Mouse (Mus musculus) MEL (cell line): ENCODE results near the gene Rprd1b. TPM values are rescaled to one million over a fixed set of nuclear protein-coding genes. Genes with fewer than 3 reads are reported as not detected.

Experiments used
- DNase-seq: peaks from one replicate; pipeline ENCODE4 v3.0.0; 2011; ENCODE audit warnings: low read depth, low spot score
- H3K27ac ChIP-seq: 2 replicates; pipeline ENCODE4 v1.5.1; 2012; ENCODE audit warnings: low read depth, mild to moderate bottlenecking, control low read depth, low read length, moderate library complexity; ENCODE audit not compliant: control insufficient read depth
- H3K27me3 ChIP-seq, 2 experiments: fragments of 150-350 bp in 1 of 2; sonication (generic) in 1 of 2; 2 replicates each; pipeline ENCODE4 v1.6.1; 2012; ENCODE audit warnings: low read length in 2 of 2, mild to moderate bottlenecking in 2 of 2, improper control_type of control experiment in 1 of 2, moderate library complexity in 1 of 2; ENCODE audit not compliant: insufficient read depth in 2 of 2, control insufficient read depth in 1 of 2
- H3K36me3 ChIP-seq, 2 experiments: 2 replicates each; pipeline ENCODE4 v1.6.1; 2012 to 2014; ENCODE audit warnings: low read length in 2 of 2, improper control_type of control experiment in 1 of 2, inconsistent platforms in 1 of 2, mild to moderate bottlenecking in 1 of 2; ENCODE audit not compliant: insufficient read depth in 2 of 2, control insufficient read depth in 1 of 2
- H3K4me1 ChIP-seq, 2 experiments: fragments of 150-350 bp in 1 of 2; sonication (generic) in 1 of 2; 2 replicates each; pipeline ENCODE4 v1.6.1; 2012; ENCODE audit warnings: low read length in 2 of 2, improper control_type of control experiment in 1 of 2, mild to moderate bottlenecking in 1 of 2; ENCODE audit not compliant: insufficient read depth in 2 of 2, control insufficient read depth in 1 of 2
- H3K4me3 ChIP-seq, 2 experiments: fragments of 150-350 bp in 1 of 2; sonication (generic) in 1 of 2; 2 replicates each; pipeline ENCODE4 v1.5.1; 2012; ENCODE audit warnings: low read depth in 2 of 2, low read length in 2 of 2, mild to moderate bottlenecking in 2 of 2, moderate library complexity in 2 of 2, control low read depth in 1 of 2, improper control_type of control experiment in 1 of 2; ENCODE audit not compliant: control insufficient read depth in 1 of 2, insufficient read depth in 1 of 2
- H3K79me2 ChIP-seq: 2 replicates; pipeline ENCODE4 v1.6.1; 2012; ENCODE audit warnings: mild to moderate bottlenecking, low read length, moderate library complexity; ENCODE audit not compliant: control insufficient read depth, poor library complexity, insufficient read depth
- H3K9ac ChIP-seq: 2 replicates; pipeline ENCODE4 v1.6.1; 2012; ENCODE audit warnings: low read depth, mild to moderate bottlenecking, control low read depth, low read length, moderate library complexity; ENCODE audit not compliant: control insufficient read depth, poor library complexity, severe bottlenecking
- H3K9me3 ChIP-seq: fragments of 150-350 bp; sonication (generic); replicated peaks from 2 replicates; pipeline ENCODE4 v1.6.1; 2012; ENCODE audit warnings: mild to moderate bottlenecking, low read length, improper control_type of control experiment, moderate library complexity; ENCODE audit not compliant: insufficient read depth
- BHLHE40 ChIP-seq: IDR thresholded peaks from 2 replicates; pipeline ENCODE4 v1.6.1; 2012; ENCODE audit warnings: low read depth, mild to moderate bottlenecking, inconsistent platforms, low read length, improper control_type of control experiment, borderline replicate concordance
- CHD1 ChIP-seq: IDR thresholded peaks from 2 replicates; pipeline ENCODE4 v1.6.1; 2012; ENCODE audit warnings: low read depth, mild to moderate bottlenecking, inconsistent platforms, low read length, improper control_type of control experiment
- CHD2 ChIP-seq: IDR thresholded peaks from 2 replicates; pipeline ENCODE4 v1.6.1; 2011; ENCODE audit warnings: low read length, improper control_type of control experiment
- CTCF ChIP-seq, 3 experiments: IDR thresholded peaks in 2 of 3; conservative IDR thresholded peaks in 1 of 3; 2 replicates each; pipeline ENCODE4 v1.5.1; 2011 to 2012; ENCODE audit warnings: low read length in 3 of 3, low read depth in 2 of 3, mild to moderate bottlenecking in 2 of 3, improper control_type of control experiment in 1 of 3, inconsistent platforms in 1 of 3, mixed read lengths in 1 of 3, moderate library complexity in 1 of 3; ENCODE audit not compliant: control insufficient read depth in 1 of 3, insufficient read depth in 1 of 3, poor library complexity in 1 of 3, severe bottlenecking in 1 of 3
- ELF1 ChIP-seq: IDR thresholded peaks from 2 replicates; pipeline ENCODE4 v1.6.1; 2014; ENCODE audit warnings: low read depth, mild to moderate bottlenecking, inconsistent platforms, low read length, improper control_type of control experiment, moderate library complexity
- GABPA ChIP-seq: IDR thresholded peaks from 2 replicates; pipeline ENCODE4 v1.6.1; 2012; ENCODE audit warnings: low read depth, mild to moderate bottlenecking, inconsistent platforms, low read length, improper control_type of control experiment, moderate library complexity
- GATA1 ChIP-seq: IDR thresholded peaks from 2 replicates; pipeline ENCODE4 v1.6.1; 2011; ENCODE audit warnings: low read depth, low read length, improper control_type of control experiment
- HCFC1 ChIP-seq: IDR thresholded peaks from 2 replicates; pipeline ENCODE4 v1.6.1; 2012; ENCODE audit warnings: low read depth, mild to moderate bottlenecking, inconsistent platforms, low read length, improper control_type of control experiment, moderate library complexity
- MAX ChIP-seq: IDR thresholded peaks from 2 replicates; pipeline ENCODE4 v1.6.1; 2011; ENCODE audit warnings: low read length, improper control_type of control experiment
- MEF2A ChIP-seq: IDR thresholded peaks from 2 replicates; pipeline ENCODE4 v1.6.1; 2014; ENCODE audit warnings: low read depth, mild to moderate bottlenecking, inconsistent platforms, low read length, improper control_type of control experiment; ENCODE audit not compliant: poor library complexity, insufficient replicate concordance, severe bottlenecking; ENCODE audit errors: extremely low read depth
- MXI1 ChIP-seq: IDR thresholded peaks from 2 replicates; pipeline ENCODE4 v1.6.1; 2011; ENCODE audit warnings: mild to moderate bottlenecking, low read depth, low read length, improper control_type of control experiment
- NELFE ChIP-seq: IDR thresholded peaks from 2 replicates; pipeline ENCODE4 v1.6.1; 2011; ENCODE audit warnings: low read depth, low read length, improper control_type of control experiment
- NRF1 ChIP-seq: IDR thresholded peaks from 2 replicates; pipeline ENCODE4 v1.6.1; 2014; ENCODE audit warnings: low read depth, mild to moderate bottlenecking, inconsistent platforms, low read length, improper control_type of control experiment, moderate library complexity; ENCODE audit not compliant: poor library complexity, insufficient read depth, severe bottlenecking
- POLR2AphosphoS2 ChIP-seq: IDR thresholded peaks from 2 replicates; pipeline ENCODE4 v1.6.1; 2011; ENCODE audit warnings: low read length, improper control_type of control experiment
- POLR2AphosphoS5 ChIP-seq: IDR thresholded peaks from 2 replicates; pipeline ENCODE4 v1.6.1; 2012; ENCODE audit warnings: low read depth, borderline replicate concordance, mild to moderate bottlenecking, inconsistent platforms, low read length, moderate library complexity, mixed read lengths
- SMC3 ChIP-seq: IDR thresholded peaks from 2 replicates; pipeline ENCODE4 v1.6.1; 2011; ENCODE audit warnings: low read depth, low read length, improper control_type of control experiment
- TAL1 ChIP-seq: IDR thresholded peaks from 2 replicates; pipeline ENCODE4 v1.6.1; 2012; ENCODE audit warnings: mild to moderate bottlenecking, inconsistent platforms, low read length, moderate library complexity, mixed read lengths
- TCF12 ChIP-seq: IDR thresholded peaks from 2 replicates; pipeline ENCODE4 v1.6.1; 2014; ENCODE audit warnings: low read depth, mild to moderate bottlenecking, inconsistent platforms, low read length, improper control_type of control experiment, moderate library complexity
- UBTF ChIP-seq: IDR thresholded peaks from 2 replicates; pipeline ENCODE4 v1.6.1; 2012; ENCODE audit warnings: low read depth, mild to moderate bottlenecking, inconsistent platforms, low read length, improper control_type of control experiment, moderate library complexity, borderline replicate concordance; ENCODE audit not compliant: insufficient read depth
- polyA plus RNA-seq, 2 experiments: library from polyadenylated mRNA; stranded (reverse) in 1 of 2; unstranded in 1 of 2; fragments of >175 nt in 1 of 2; fragments of >200 nt in 1 of 2; gene quantifications; 2 replicates each; pipeline versions ENCODE4 v1.2.1 to v1.2.4; 2012; ENCODE audit warnings: low replicate concordance in 2 of 2, low read depth in 1 of 2; ENCODE audit not compliant: insufficient read length in 2 of 2, insufficient read depth in 1 of 2, missing spikeins in 1 of 2
- total RNA-seq: library from RNA; depleted of rRNA; stranded (reverse); fragments of 300-350 nt; gene quantifications from 2 replicates; pipeline ENCODE4 v1.2.3, GENCODE M21; 2012

The Rprd1b gene
- total and polyA plus RNA-seq, 3 experiments, result 14.2 to 35.1 TPM; not detected in 1

GRCm38 (mm10) chr2:158161761-158162160, 133.5 kb downstream of the Rprd1b start:
- H3K27ac ChIP-seq, result no peak overlapping the region
- TF ChIP-seq POLR2AphosphoS5 (no peak), ELF1 (no peak), CHD1 (no peak), NRF1 (no peak), GATA1 (no peak), SMC3 (no peak), BHLHE40 (no peak), MAX (no peak), CTCF (IDR thresholded peaks at IDR 0.05 in 2 of 3, conservative IDR thresholded peaks at IDR 0.05 in 1 of 3; ENCODE audit: control insufficient read depth in 1 of 3, insufficient read depth in 1 of 3, low read depth in 2 of 3, low read length in 3 of 3, poor library complexity in 1 of 3, severe bottlenecking in 1 of 3) (no peak), POLR2AphosphoS2 (no peak), TCF12 (no peak), MXI1 (no peak), GABPA (no peak), CHD2 (no peak), MEF2A (no peak), NELFE (no peak)
- H3K9me3 ChIP-seq, result no peaks in the 10 kb centered on the region
- no peak for DNase-seq
- 0 out of 4 replicates have a peak, but pooled peaks cover 0 to under 1% of the 10 kb centered on the region in 2 experiments for H3K36me3 ChIP-seq
- no peaks in the 10 kb centered on the region for H3K27me3 ChIP-seq
- peaks cover 0 to 10% of the 10 kb centered on the region in 2 experiments; a peak in 2 of 4 replicates for H3K4me1 ChIP-seq
- no peak overlapping the region for H3K4me3 ChIP-seq
- no peak overlapping the region for H3K9ac ChIP-seq
- no peaks in the 10 kb centered on the region for H3K79me2 ChIP-seq

- H3K27ac ChIP-seq, result no peak overlapping the region
- no peak for DNase-seq
- no peaks in the 10 kb centered on the region for H3K79me2 ChIP-seq
- no peak overlapping the region for H3K4me3 ChIP-seq
- no peaks in the 10 kb centered on the region for H3K27me3 ChIP-seq
- no peak for TF ChIP-seq MXI1
- no peak for TF ChIP-seq HCFC1
- no peak for TF ChIP-seq TAL1
- no peak for TF ChIP-seq UBTF
- no peaks in the 10 kb centered on the region for H3K9me3 ChIP-seq
- no peak overlapping the region for H3K9ac ChIP-seq
- H3K36me3 ChIP-seq, result peaks cover 0 to 3% of the 10 kb centered on the region in 2 experiments; a peak in 1 of 4 replicates
- H3K4me1 ChIP-seq, result peaks cover 0 to 16% of the 10 kb centered on the region in 2 experiments; a peak in 2 of 4 replicates
Measured at GRCm38 (mm10) chr2:158163034-158163433, 134.7 kb downstream of the Rprd1b start.
